Mouse (Mus musculus) mouse trophoblast stem cell (cell line): Measurements from ENCODE around the gene Map2.

Source experiments
- in situ Hi-C, 2 experiments: fragments of 300-500 bp; cut with MseI, MboI; formaldehyde crosslinking; loops; 2 replicates in 1 of 2; 3 replicates in 1 of 2; pipeline ENCODE4 v1.15.1; 2025

Map2 gene

GRCm38 (mm10) chr1:66292121-66292881 is 117.2 kb downstream of the Map2 start:
- in situ Hi-C loops, result no loop called here

- in situ Hi-C loops, result no loop called here
Measured at GRCm38 (mm10) chr1:66299376-66299775, 124.3 kb downstream of the Map2 start.

GRCm38 (mm10) chr1:66320378-66321135 is 145.5 kb downstream of the Map2 start:
- in situ Hi-C loops, result no loop called here

GRCm38 (mm10) chr1:66321136-66321502 is 146.0 kb downstream of the Map2 start:
- in situ Hi-C loops, result no loop called here

- in situ Hi-C loops, result no loop called here
Measured at GRCm38 (mm10) chr1:66321631-66322142, 146.6 kb downstream of the Map2 start.

GRCm38 (mm10) chr1:66323461-66323860 is 148.4 kb downstream of the Map2 start:
- in situ Hi-C loops, result no loop called here

- in situ Hi-C loops, result no loop called here
Measured at GRCm38 (mm10) chr1:66324951-66325350, 149.9 kb downstream of the Map2 start.

- in situ Hi-C loops, result no loop called here
Measured at GRCm38 (mm10) chr1:66328996-66329395, 153.9 kb downstream of the Map2 start.

- in situ Hi-C loops, result no loop called here
Measured at GRCm38 (mm10) chr1:66329534-66329933, 154.5 kb downstream of the Map2 start.

- in situ Hi-C loops, result no loop called here
Measured at GRCm38 (mm10) chr1:66335724-66336284, 160.7 kb downstream of the Map2 start.

GRCm38 (mm10) chr1:66339213-66339612 is 164.1 kb downstream of the Map2 start:
- in situ Hi-C loops, result no loop called here

- in situ Hi-C loops, result no loop called here
Measured at GRCm38 (mm10) chr1:66348404-66349165, 173.5 kb downstream of the Map2 start.

- in situ Hi-C loops, result no loop called here
Measured at GRCm38 (mm10) chr1:66349166-66349835, 174.2 kb downstream of the Map2 start.

GRCm38 (mm10) chr1:66351366-66351765 is 176.3 kb downstream of the Map2 start:
- in situ Hi-C loops, result no loop called here

- in situ Hi-C loops, result no loop called here
Measured at GRCm38 (mm10) chr1:66361799-66362198, 186.7 kb downstream of the Map2 start.

- in situ Hi-C loops, result no loop called here
Measured at GRCm38 (mm10) chr1:66363285-66363684, 188.2 kb downstream of the Map2 start.

- in situ Hi-C loops, result no loop called here
Measured at GRCm38 (mm10) chr1:66364386-66364785, 189.3 kb downstream of the Map2 start.

- in situ Hi-C loops, result no loop called here
Measured at GRCm38 (mm10) chr1:66365600-66365999, 190.5 kb downstream of the Map2 start.

GRCm38 (mm10) chr1:66369486-66369885 is 194.4 kb downstream of the Map2 start:
- in situ Hi-C loops, result no loop called here

- in situ Hi-C loops, result no loop called here
Measured at GRCm38 (mm10) chr1:66371371-66371770, 196.3 kb downstream of the Map2 start.

- in situ Hi-C loops, result no loop called here
Measured at GRCm38 (mm10) chr1:66386321-66386720, 211.2 kb downstream of the Map2 start.
